Mouse (Mus musculus): ENCODE results near the gene Il12rb2.

DNA sequence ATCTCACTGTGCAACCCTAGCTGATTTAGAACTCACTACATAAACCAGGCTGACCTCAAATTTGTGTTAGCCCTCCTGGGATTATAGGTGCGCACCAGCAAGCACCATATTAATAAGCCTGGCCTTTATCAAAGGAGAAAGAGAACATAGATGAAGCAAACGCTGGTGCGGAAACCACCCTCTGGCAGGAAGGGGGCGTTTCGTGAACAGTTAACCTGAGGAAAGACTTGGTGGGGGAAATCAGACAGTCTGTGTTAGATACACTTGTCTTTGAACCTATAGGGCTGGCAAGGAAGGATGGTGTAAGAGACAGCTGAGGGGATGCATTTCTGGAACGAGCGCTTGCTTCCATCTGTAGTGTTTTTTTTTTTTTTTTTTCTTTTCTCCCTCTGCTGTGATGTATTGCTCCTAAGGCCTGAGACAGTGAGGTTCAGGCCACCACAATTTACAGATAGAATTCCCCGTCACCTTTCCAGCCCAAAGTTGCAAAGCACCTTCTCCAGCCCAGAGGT is 58.1 kb downstream of the Il12rb2 start:
- TF ChIP-seq MXI1 (IDR thresholded peaks at IDR 0.05; ENCODE audit: low read depth, low read length) (no peak), GATA1 (IDR thresholded peaks at IDR 0.05; ENCODE audit: low read depth, low read length) (no peak), MAX (IDR thresholded peaks at IDR 0.05; ENCODE audit: low read length) (no peak), EP300 (IDR thresholded peaks at IDR 0.05; ENCODE audit: low read depth in 1 of 2, low read length in 2 of 2) (no peak), E2F4 (IDR thresholded peaks at IDR 0.05; ENCODE audit: borderline replicate concordance, low read depth, low read length) (no peak), USF2 (IDR thresholded peaks at IDR 0.05; ENCODE audit: borderline replicate concordance in 1 of 2, insufficient read depth in 1 of 2, low read depth in 1 of 2, low read length in 2 of 2) (no peak), HCFC1 (IDR thresholded peaks at IDR 0.05; ENCODE audit: low read depth, low read length) (no peak), GABPA (IDR thresholded peaks at IDR 0.05; ENCODE audit: low read depth, low read length) (no peak), POLR2AphosphoS2 (IDR thresholded peaks at IDR 0.05; ENCODE audit: low read length) (no peak), ZNF384 (IDR thresholded peaks at IDR 0.05; ENCODE audit: low read depth, low read length) (no peak), JUND (IDR thresholded peaks at IDR 0.05; ENCODE audit: low read depth, low read length) (no peak)

Data from MEL (cell line).